Mouse (Mus musculus): ENCODE results near the gene Aldh16a1. TPM values are rescaled to one million over a fixed set of nuclear protein-coding genes. Genes with fewer than 3 reads are reported as not detected.
A peak's percentile ranks its signal among the peaks of the same experiment; 100 is the strongest.

The Aldh16a1 gene
- polyA plus RNA-seq, 1 experiment: 36.9 TPM

- H3K4me1 ChIP-seq (ENCODE audit: control insufficient read depth, insufficient read depth, low read length): no peaks in the 10 kb centered on the region
- peaks cover 1% of the 10 kb centered on the region; the same call in 1 of the 2 replicates for H3K27me3 ChIP-seq (ENCODE audit: control insufficient read depth, insufficient read depth, low read length, poor library complexity, severe bottlenecking)
- H3K9ac ChIP-seq (ENCODE audit: low read depth, poor library complexity, severe bottlenecking): peak within 1 kb of the TSS; percentile 47
- no peak within 1 kb of the TSS for H3K27ac ChIP-seq (ENCODE audit: insufficient read depth, low read length)
- H3K36me3 ChIP-seq (ENCODE audit: control insufficient read depth, insufficient read depth, low read length, poor library complexity, severe bottlenecking): no peaks in the 10 kb centered on the region
- no peak for TF ChIP-seq POLR2A (IDR thresholded peaks at IDR 0.05; ENCODE audit: insufficient read depth, low read length)
- H3K9me3 ChIP-seq (replicated peaks; ENCODE audit: control insufficient read depth, insufficient read depth, low read length, poor library complexity, severe bottlenecking): no peaks in the 10 kb centered on the region
- H3K4me3 ChIP-seq (ENCODE audit: low read depth, low read length): peak within 1 kb of the TSS; percentile 59
Observed at GRCm38 (mm10) chr7:45163735-45164490, 9.5 kb upstream of the Aldh16a1 start, which contains the start of gene Slc17a7. Gene Slc17a7, plus strand, starts transcription at chr7:45163949.

- Histone ChIP-seq H3K9me3 (replicated peaks; ENCODE audit: control insufficient read depth, insufficient read depth, low read length, poor library complexity, severe bottlenecking) (no peaks in the 10 kb centered on the region), H3K9ac (ENCODE audit: low read depth, poor library complexity, severe bottlenecking) (no peak overlapping the region), H3K36me3 (ENCODE audit: control insufficient read depth, insufficient read depth, low read length, poor library complexity, severe bottlenecking) (no peaks in the 10 kb centered on the region), H3K4me3 (ENCODE audit: low read depth, low read length) (no peak overlapping the region), H3K27me3 (ENCODE audit: control insufficient read depth, insufficient read depth, low read length, poor library complexity, severe bottlenecking) (peaks cover 1% of the 10 kb centered on the region; the same call in 1 of the 2 replicates), H3K4me1 (ENCODE audit: control insufficient read depth, insufficient read depth, low read length) (no peaks in the 10 kb centered on the region), H3K27ac (ENCODE audit: insufficient read depth, low read length) (no peak overlapping the region)
- TF ChIP-seq POLR2A (IDR thresholded peaks at IDR 0.05; ENCODE audit: insufficient read depth, low read length): no peak
- no peak for TF ChIP-seq EP300 (IDR thresholded peaks at IDR 0.05; ENCODE audit: insufficient read depth, low read depth, low read length)
- TF ChIP-seq CTCF (IDR thresholded peaks at IDR 0.05; ENCODE audit: low read depth, low read length): no peak
Observed at GRCm38 (mm10) chr7:45162996-45163615, 8.7 kb upstream of the Aldh16a1 start.

GRCm38 (mm10) chr7:45162551-45162950, 8.2 kb upstream of the Aldh16a1 start:
- no peak overlapping the region for H3K27ac ChIP-seq (ENCODE audit: insufficient read depth, low read length)
- peak overlapping the region; percentile 29; the same call in 1 of the 2 replicates for H3K4me3 ChIP-seq (ENCODE audit: low read depth, low read length)
- no peaks in the 10 kb centered on the region for H3K36me3 ChIP-seq (ENCODE audit: control insufficient read depth, insufficient read depth, low read length, poor library complexity, severe bottlenecking)
- no peak for TF ChIP-seq EP300 (IDR thresholded peaks at IDR 0.05; ENCODE audit: insufficient read depth, low read depth, low read length)
- TF ChIP-seq CTCF (IDR thresholded peaks at IDR 0.05; ENCODE audit: low read depth, low read length): no peak
- no peak for TF ChIP-seq POLR2A (IDR thresholded peaks at IDR 0.05; ENCODE audit: insufficient read depth, low read length)
- H3K9me3 ChIP-seq (replicated peaks; ENCODE audit: control insufficient read depth, insufficient read depth, low read length, poor library complexity, severe bottlenecking): no peaks in the 10 kb centered on the region
- no peak overlapping the region for H3K9ac ChIP-seq (ENCODE audit: low read depth, poor library complexity, severe bottlenecking)
- no peaks in the 10 kb centered on the region for H3K4me1 ChIP-seq (ENCODE audit: control insufficient read depth, insufficient read depth, low read length)
- peaks cover 1% of the 10 kb centered on the region; the same call in 1 of the 2 replicates for H3K27me3 ChIP-seq (ENCODE audit: control insufficient read depth, insufficient read depth, low read length, poor library complexity, severe bottlenecking)

- Histone ChIP-seq H3K4me3 (ENCODE audit: low read depth, low read length) (peak overlapping the region; percentile 38), H3K9me3 (replicated peaks; ENCODE audit: control insufficient read depth, insufficient read depth, low read length, poor library complexity, severe bottlenecking) (no peaks in the 10 kb centered on the region), H3K9ac (ENCODE audit: low read depth, poor library complexity, severe bottlenecking) (no peak overlapping the region), H3K27me3 (ENCODE audit: control insufficient read depth, insufficient read depth, low read length, poor library complexity, severe bottlenecking) (peaks cover 1% of the 10 kb centered on the region; the same call in 1 of the 2 replicates), H3K36me3 (ENCODE audit: control insufficient read depth, insufficient read depth, low read length, poor library complexity, severe bottlenecking) (no peaks in the 10 kb centered on the region), H3K4me1 (ENCODE audit: control insufficient read depth, insufficient read depth, low read length) (no peaks in the 10 kb centered on the region), H3K27ac (ENCODE audit: insufficient read depth, low read length) (no peak overlapping the region)
- TF ChIP-seq POLR2A (IDR thresholded peaks at IDR 0.05; ENCODE audit: insufficient read depth, low read length): no peak
- TF ChIP-seq EP300 (IDR thresholded peaks at IDR 0.05; ENCODE audit: insufficient read depth, low read depth, low read length): no peak
- TF ChIP-seq CTCF (IDR thresholded peaks at IDR 0.05; ENCODE audit: low read depth, low read length): peak; percentile 94
Observed at GRCm38 (mm10) chr7:45161612-45162473, 7.5 kb upstream of the Aldh16a1 start.

GRCm38 (mm10) chr7:45160866-45161265, 6.5 kb upstream of the Aldh16a1 start:
- Histone ChIP-seq H3K9me3 (replicated peaks; ENCODE audit: control insufficient read depth, insufficient read depth, low read length, poor library complexity, severe bottlenecking) (no peaks in the 10 kb centered on the region), H3K4me3 (ENCODE audit: low read depth, low read length) (no peak overlapping the region), H3K9ac (ENCODE audit: low read depth, poor library complexity, severe bottlenecking) (no peak overlapping the region), H3K36me3 (ENCODE audit: control insufficient read depth, insufficient read depth, low read length, poor library complexity, severe bottlenecking) (no peaks in the 10 kb centered on the region), H3K27me3 (ENCODE audit: control insufficient read depth, insufficient read depth, low read length, poor library complexity, severe bottlenecking) (peaks cover 1% of the 10 kb centered on the region; the same call in 1 of the 2 replicates), H3K27ac (ENCODE audit: insufficient read depth, low read length) (no peak overlapping the region), H3K4me1 (ENCODE audit: control insufficient read depth, insufficient read depth, low read length) (no peaks in the 10 kb centered on the region)
- no peak for TF ChIP-seq POLR2A (IDR thresholded peaks at IDR 0.05; ENCODE audit: insufficient read depth, low read length)
- TF ChIP-seq CTCF (IDR thresholded peaks at IDR 0.05; ENCODE audit: low read depth, low read length): no peak
- no peak for TF ChIP-seq EP300 (IDR thresholded peaks at IDR 0.05; ENCODE audit: insufficient read depth, low read depth, low read length)
